Mouse (Mus musculus) frontal cortex, postnatal 36 days (tissue): ENCODE results near the gene Hoxc4.

Experiments
- DNase-seq, 2 experiments: peaks; one replicate each; pipeline ENCODE4 v3.0.0; 2022; ENCODE audit warnings: low spot score in 2 of 2

The Hoxc4 gene

GRCm38 (mm10) chr15:103011928-103012486 is 6.7 kb upstream of the Hoxc4 start:
- no peak for DNase-seq

- no peak for DNase-seq
Observed at GRCm38 (mm10) chr15:103013238-103013984, 5.3 kb upstream of the Hoxc4 start.

GRCm38 (mm10) chr15:103014166-103015008 is 4.3 kb upstream of the Hoxc4 start:
- DNase-seq, result no peak

GRCm38 (mm10) chr15:103015009-103015399 is 3.7 kb upstream of the Hoxc4 start:
- DNase-seq, result no peak

GRCm38 (mm10) chr15:103015406-103016166 is 3.1 kb upstream of the Hoxc4 start:
- no peak for DNase-seq

- DNase-seq, result no peak
Observed at GRCm38 (mm10) chr15:103020899-103021418, 2.2 kb downstream of the Hoxc4 start.

GRCm38 (mm10) chr15:103021544-103021943 is 2.8 kb downstream of the Hoxc4 start:
- no peak for DNase-seq

- no peak for DNase-seq
Observed at GRCm38 (mm10) chr15:103024131-103024530, 5.4 kb downstream of the Hoxc4 start.

- no peak for DNase-seq
Observed at GRCm38 (mm10) chr15:103027266-103028235, 8.8 kb downstream of the Hoxc4 start.

GRCm38 (mm10) chr15:103028916-103029512 is 10.3 kb downstream of the Hoxc4 start:
- no peak for DNase-seq

- DNase-seq, result no peak
Observed at GRCm38 (mm10) chr15:103030142-103030541, 11.4 kb downstream of the Hoxc4 start.

- DNase-seq, result no peak
Observed at GRCm38 (mm10) chr15:103032167-103032566, 13.4 kb downstream of the Hoxc4 start.

- DNase-seq, result no peak
Observed at GRCm38 (mm10) chr15:103032646-103033575, 14.2 kb downstream of the Hoxc4 start.

GRCm38 (mm10) chr15:103034043-103034806 is 15.5 kb downstream of the Hoxc4 start:
- DNase-seq, result no peak

- no peak for DNase-seq
Observed at GRCm38 (mm10) chr15:103034807-103035547, 16.2 kb downstream of the Hoxc4 start.

- DNase-seq, result no peak
Observed at GRCm38 (mm10) chr15:103035548-103035881, 16.8 kb downstream of the Hoxc4 start.

GRCm38 (mm10) chr15:103037579-103037978 is 18.8 kb downstream of the Hoxc4 start:
- DNase-seq, result no peak
